Mouse (Mus musculus) hindbrain, embryonic 15.5 days (tissue): ENCODE results near the gene Dkk2. TPM values are rescaled to one million over a fixed set of nuclear protein-coding genes. Genes with fewer than 3 reads are reported as not detected.
A peak's percentile ranks its signal among the peaks of the same experiment; 100 is the strongest.

Experiments used
- ATAC-seq: fragments of 200-750 bp; cut with Nextera tagmentation; 2 replicates; pipeline ENCODE4 v1.8.0; 2017; ENCODE audit warnings: low read depth, moderate number of reproducible peaks, moderate TSS enrichment; ENCODE audit not compliant: low FRiP score
- H3K27ac ChIP-seq: fragments of 300-500 bp; sonication (generic); replicated peaks from 2 replicates; pipeline ENCODE4 v1.5.1; 2015; ENCODE audit warnings: mild to moderate bottlenecking, inconsistent platforms
- H3K27me3 ChIP-seq: fragments of 300-500 bp; sonication (generic); 2 replicates; pipeline ENCODE4 v1.6.1; 2015; ENCODE audit warnings: control low read depth, inconsistent platforms
- H3K36me3 ChIP-seq: fragments of 300-500 bp; sonication (generic); 2 replicates; pipeline ENCODE4 v1.6.1; 2015; ENCODE audit warnings: control low read depth, inconsistent platforms
- H3K4me1 ChIP-seq: fragments of 300-500 bp; sonication (generic); replicated peaks from 2 replicates; pipeline ENCODE4 v1.6.1; 2015; ENCODE audit warnings: control low read depth, inconsistent platforms
- H3K4me2 ChIP-seq: fragments of 300-500 bp; sonication (generic); 2 replicates; pipeline ENCODE4 v1.6.1; 2015; ENCODE audit warnings: moderate library complexity, mild to moderate bottlenecking, inconsistent platforms
- H3K4me3 ChIP-seq: fragments of 300-500 bp; sonication (generic); 2 replicates; pipeline ENCODE4 v1.5.1; 2015; ENCODE audit warnings: mild to moderate bottlenecking, inconsistent platforms
- H3K9ac ChIP-seq: fragments of 300-500 bp; sonication (generic); 2 replicates; pipeline ENCODE4 v1.6.1; 2015; ENCODE audit warnings: inconsistent platforms
- H3K9me3 ChIP-seq: fragments of 300-500 bp; sonication (generic); 2 replicates; pipeline ENCODE4 v1.6.1; 2016; ENCODE audit warnings: control low read depth, inconsistent platforms
- WGBS: fragments of 180-500 bp; shearing (Covaris S2); methylation state at CpG from one replicate; pipeline ENCODE4 v1.1.7; 2015; 5-methylcytosine and 5-hydroxymethylcytosine counted together
- polyA plus RNA-seq: library from polyadenylated mRNA; unstranded; fragments of >200 nt; fragmentation: Nextera tagmentation; extraction: Ambion mirVana; gene quantifications from 2 replicates; pipeline ENCODE4 v1.2.1, GENCODE M21; 2015

The Dkk2 gene
- polyA plus RNA-seq, 1 experiment from 2014 or later: 1.6 TPM

DNA sequence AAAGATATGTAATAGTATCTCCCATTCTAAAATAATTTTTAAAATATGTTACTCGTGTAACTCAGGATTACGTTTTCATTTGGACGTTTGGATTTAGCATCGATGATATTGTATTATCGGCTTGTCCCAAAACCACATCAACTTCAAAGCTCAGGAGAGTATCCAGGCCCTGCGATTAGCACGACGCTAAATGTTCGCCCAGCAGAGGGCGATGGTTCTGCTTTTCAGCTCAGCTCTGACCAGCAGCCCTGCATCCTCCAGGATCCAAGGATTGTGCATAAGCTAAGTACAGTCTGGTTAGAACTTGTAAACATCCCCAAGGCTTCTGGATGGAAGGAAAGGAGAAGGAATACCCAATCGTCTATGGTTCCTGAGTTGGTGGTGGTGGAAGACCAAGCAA, 122.4 kb downstream of the Dkk2 start:
- no peaks in the 10 kb centered on the region for H3K9me3 ChIP-seq
- no peak overlapping the region for H3K27ac ChIP-seq
- H3K27me3 ChIP-seq: no peaks in the 10 kb centered on the region
- H3K4me3 ChIP-seq: no peak overlapping the region
- WGBS: 36% methylated on average over 11 of the region's 11 CpGs
- no peak overlapping the region for H3K9ac ChIP-seq
- H3K4me2 ChIP-seq: no peak overlapping the region
- H3K36me3 ChIP-seq: no peaks in the 10 kb centered on the region
- ATAC-seq: peak; percentile 75; the same call in 1 of the 2 replicates
- 0 out of 2 replicates have a peak, but pooled peaks cover 3% of the 10 kb centered on the region for H3K4me1 ChIP-seq

DNA sequence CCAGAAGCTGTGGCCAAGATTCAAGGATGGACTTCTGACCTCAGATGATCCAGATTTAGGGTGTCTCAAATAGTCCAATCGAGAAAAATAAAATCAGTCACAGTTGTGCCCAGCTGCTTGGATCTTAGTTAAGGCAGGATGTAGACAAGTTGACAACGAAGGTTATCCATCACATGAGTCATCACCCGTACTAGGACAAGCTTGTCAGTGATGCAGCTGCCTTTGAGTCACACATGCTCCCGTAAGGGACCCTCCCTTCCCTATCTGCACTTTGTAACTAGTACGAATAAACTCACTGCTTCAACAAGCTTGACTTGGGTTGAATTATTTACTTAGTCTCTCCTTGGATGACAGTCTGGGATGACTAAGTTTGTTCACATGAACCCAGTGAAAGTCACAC, 126.2 kb downstream of the Dkk2 start:
- Histone ChIP-seq H3K9ac (no peak overlapping the region), H3K4me2 (no peak overlapping the region), H3K27me3 (no peaks in the 10 kb centered on the region), H3K9me3 (no peaks in the 10 kb centered on the region), H3K36me3 (no peaks in the 10 kb centered on the region), H3K4me3 (no peak overlapping the region), H3K27ac (no peak overlapping the region), H3K4me1 (no peaks in the 10 kb centered on the region)
- no peak for ATAC-seq
- 88% methylated on average over 5 of the region's 5 CpGs for WGBS

DNA sequence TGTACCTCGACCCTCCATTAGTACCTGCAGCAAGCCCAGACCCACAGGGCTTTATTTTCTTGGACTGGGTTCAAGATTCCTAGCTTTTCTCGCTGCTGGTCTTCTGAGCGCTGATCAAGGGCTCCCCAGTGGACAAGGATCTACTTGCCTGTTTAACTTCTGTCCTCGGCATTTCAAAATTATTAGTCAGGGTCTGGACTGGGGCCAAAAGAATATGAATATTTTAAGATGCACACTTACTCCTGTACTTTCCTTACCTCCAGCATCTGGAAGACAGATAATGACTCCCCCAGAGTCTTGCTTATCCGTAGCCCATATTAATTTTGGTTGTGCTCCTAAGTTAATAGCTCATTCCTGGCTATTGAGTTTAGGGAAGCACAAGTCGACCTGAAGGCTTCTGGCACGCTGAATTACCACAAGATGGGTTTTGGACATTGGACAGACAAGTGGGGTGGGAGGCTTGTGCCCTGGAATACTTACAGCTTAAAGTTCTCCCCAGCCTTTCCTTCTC, 134.9 kb downstream of the Dkk2 start:
- Histone ChIP-seq H3K9me3 (no peaks in the 10 kb centered on the region), H3K9ac (no peak overlapping the region), H3K4me2 (no peak overlapping the region), H3K27ac (no peak overlapping the region), H3K4me1 (no peaks in the 10 kb centered on the region), H3K36me3 (no peaks in the 10 kb centered on the region), H3K27me3 (no peaks in the 10 kb centered on the region), H3K4me3 (no peak overlapping the region)
- 76% methylated on average over 7 of the region's 7 CpGs for WGBS
- ATAC-seq: no peak

DNA sequence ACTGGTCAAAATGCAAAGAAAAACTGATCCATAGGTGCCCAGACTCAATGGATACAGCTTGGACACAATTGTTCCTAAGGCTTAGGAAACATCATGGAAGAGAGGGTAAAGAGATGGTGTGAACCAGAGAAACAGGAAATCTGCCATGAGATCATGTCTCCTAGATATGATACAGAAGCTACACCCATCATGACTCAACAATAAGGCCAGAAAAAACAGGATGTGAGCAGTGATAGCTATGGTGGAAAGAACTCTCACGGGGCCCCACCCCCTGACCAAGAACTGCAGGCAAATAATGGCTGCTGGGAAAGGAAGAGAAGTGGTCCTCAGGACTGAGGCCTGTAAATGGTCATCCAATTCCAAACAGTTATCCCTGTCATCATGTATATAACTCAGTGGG, 142.5 kb downstream of the Dkk2 start:
- H3K9me3 ChIP-seq: no peaks in the 10 kb centered on the region
- H3K4me2 ChIP-seq: no peak overlapping the region
- H3K4me3 ChIP-seq: no peak overlapping the region
- H3K4me1 ChIP-seq: no peaks in the 10 kb centered on the region
- ATAC-seq: no peak
- 94% methylated on average over 1 of the region's 1 CpGs for WGBS
- no peak overlapping the region for H3K9ac ChIP-seq
- H3K36me3 ChIP-seq: no peaks in the 10 kb centered on the region
- H3K27me3 ChIP-seq: no peaks in the 10 kb centered on the region
- H3K27ac ChIP-seq: no peak overlapping the region
